ENCODE assay signal across 26 mouse cellular contexts in genomic region chr6:5830717-5831116, GRCm38 (mm10).
"Had no signal": no experiment of that assay in that cellular context is flagged by ENCODE, and none has a peak within 500 bp of the region (broad histone marks: within the 10 kb centered on the region; RNA-seq: fewer than 3 reads in every experiment).

No protein-coding gene starts in this region.

- H3K27ac ChIP-seq: gastrocnemius, adult 2 months; heart, embryonic 13.5 days; heart, embryonic 15.5 days; hindbrain, embryonic 10.5 days; hindbrain, embryonic 12.5 days; hindbrain, embryonic 14.5 days; intestine, embryonic 15.5 days; layer of hippocampus, adult 2 months; left cerebral cortex, adult 2 months; limb, embryonic 13.5 days; limb, embryonic 15.5 days; liver, embryonic 12.5 days; liver, embryonic 14.5 days had no signal

- H3K4me3 ChIP-seq: gastrocnemius, adult 2 months; heart, embryonic 13.5 days; heart, embryonic 15.5 days; hindbrain, embryonic 10.5 days; hindbrain, embryonic 12.5 days; intestine, embryonic 15.5 days; layer of hippocampus, adult 2 months; left cerebral cortex, adult 2 months; limb, embryonic 13.5 days; limb, embryonic 15.5 days; liver, embryonic 12.5 days had no signal

- H3K4me2 ChIP-seq: heart, embryonic 11.5 days; heart, embryonic 13.5 days; heart, embryonic 15.5 days; hindbrain, embryonic 12.5 days; hindbrain, embryonic 14.5 days; intestine, embryonic 15.5 days; limb, embryonic 13.5 days; limb, embryonic 15.5 days; liver, embryonic 12.5 days had no signal

- H3K9me3 ChIP-seq: heart, embryonic 13.5 days; heart, embryonic 15.5 days; hindbrain, embryonic 10.5 days; hindbrain, embryonic 12.5 days; intestine, embryonic 15.5 days; limb, embryonic 13.5 days; limb, embryonic 15.5 days; liver, embryonic 12.5 days had no signal

- H3K27me3 ChIP-seq: heart, embryonic 13.5 days; heart, embryonic 15.5 days; hindbrain, embryonic 12.5 days; intestine, embryonic 15.5 days; limb, embryonic 13.5 days; limb, embryonic 15.5 days; liver, embryonic 12.5 days had no signal

- H3K4me1 ChIP-seq: hindbrain, embryonic 10.5 days; intestine, embryonic 15.5 days; liver, embryonic 12.5 days had no signal

- ATAC-seq: forebrain, embryonic 16.5 days; hindbrain, embryonic 16.5 days; inflammation-experienced regulatory T-cells, adult 6 months; intestine, embryonic 15.5 days; intestine, postnatal 0 days; liver, embryonic 12.5 days had no signal

- DNase-seq: gastrocnemius, adult 2 months; gastrocnemius, postnatal 10 days; gastrocnemius, postnatal 25 days; heart, adult 18-20 months; heart, postnatal 14 days; heart, postnatal 36 days; kidney, adult 2 months; kidney, postnatal 10 days; kidney, postnatal 36 days had no signal

- H3K36me3 ChIP-seq: heart, embryonic 13.5 days; heart, embryonic 15.5 days; hindbrain, embryonic 10.5 days; hindbrain, embryonic 12.5 days; intestine, embryonic 15.5 days; limb, embryonic 13.5 days; limb, embryonic 15.5 days; liver, embryonic 12.5 days had no signal

- H3K9ac ChIP-seq: heart, embryonic 13.5 days; heart, embryonic 15.5 days; hindbrain, embryonic 12.5 days; hindbrain, embryonic 14.5 days; intestine, embryonic 15.5 days; limb, embryonic 13.5 days; limb, embryonic 15.5 days; liver, embryonic 12.5 days; liver, embryonic 14.5 days had no signal
